Mouse (Mus musculus) G1E-ER4 (cell line): Measurements from ENCODE around the gene Upp1. TPM values are rescaled to one million over a fixed set of nuclear protein-coding genes. Genes with fewer than 3 reads are reported as not detected.
A peak's percentile ranks its signal among the peaks of the same experiment; 100 is the strongest.

Experiments used
- GATA1 ChIP-seq: IDR thresholded peaks from one replicate; pipeline ENCODE4 v1.8.0; 2012; ENCODE audit warnings: low read length, inconsistent platforms
- polyA plus RNA-seq: library from polyadenylated mRNA; stranded (reverse); fragments of >175 nt; gene quantifications from 2 replicates; pipeline ENCODE4 v1.2.3, GENCODE M21; 2012

The Upp1 gene
- 0.67 and 0.72 TPM in 2 replicates for polyA plus RNA-seq

DNA sequence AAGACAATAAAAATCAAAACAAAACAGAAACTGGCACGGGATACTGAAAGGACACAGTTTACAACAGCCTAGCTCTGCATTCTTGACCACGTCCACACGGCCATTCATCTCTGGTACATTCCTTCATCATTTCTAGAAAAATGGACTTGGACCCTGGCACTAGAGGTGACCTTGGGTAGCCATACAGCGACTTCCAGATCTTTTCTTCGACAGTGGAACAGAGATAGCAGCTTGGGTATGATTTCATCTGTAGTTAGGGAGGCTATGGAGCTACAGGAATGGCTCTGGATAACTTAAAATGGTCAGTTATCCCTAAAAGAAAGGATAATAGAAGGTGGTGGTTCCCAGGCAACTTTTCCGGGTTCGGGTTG is at the start of gene Upp1:
Upp1 (plus strand) TSS at position 54 of the 371 bp plus-strand sequence.
- TF ChIP-seq GATA1: no peak

- no peak for TF ChIP-seq GATA1
Observed at GRCm38 (mm10) chr11:9076444-9076843, 41.5 kb upstream of the Upp1 start.

GRCm38 (mm10) chr11:9113189-9113588 is 4.7 kb upstream of the Upp1 start:
- TF ChIP-seq GATA1: peak; percentile 60

- no peak for TF ChIP-seq GATA1
Observed at GRCm38 (mm10) chr11:9115367-9116120, 2.4 kb upstream of the Upp1 start.

DNA sequence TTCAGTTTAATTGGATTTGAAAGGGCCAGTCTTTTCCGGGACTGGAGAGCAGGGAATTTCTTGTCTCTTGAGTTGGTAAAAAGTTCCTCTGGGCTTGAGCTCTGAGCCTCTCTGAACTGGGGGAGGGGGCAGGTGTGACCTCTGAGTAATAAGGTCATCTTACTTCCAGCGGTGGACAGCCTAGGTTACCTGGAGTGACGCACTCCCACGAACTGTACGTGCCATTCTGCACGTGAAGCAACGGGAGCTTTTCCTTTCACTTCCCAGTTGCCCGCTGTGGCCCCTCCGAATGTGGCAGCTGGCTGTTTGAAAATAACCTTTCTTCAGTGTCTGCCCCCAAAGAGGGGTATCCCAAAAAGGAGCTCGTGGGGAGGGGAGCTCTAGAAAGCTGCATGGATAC is 1.8 kb upstream of the Upp1 start:
- no peak for TF ChIP-seq GATA1

DNA sequence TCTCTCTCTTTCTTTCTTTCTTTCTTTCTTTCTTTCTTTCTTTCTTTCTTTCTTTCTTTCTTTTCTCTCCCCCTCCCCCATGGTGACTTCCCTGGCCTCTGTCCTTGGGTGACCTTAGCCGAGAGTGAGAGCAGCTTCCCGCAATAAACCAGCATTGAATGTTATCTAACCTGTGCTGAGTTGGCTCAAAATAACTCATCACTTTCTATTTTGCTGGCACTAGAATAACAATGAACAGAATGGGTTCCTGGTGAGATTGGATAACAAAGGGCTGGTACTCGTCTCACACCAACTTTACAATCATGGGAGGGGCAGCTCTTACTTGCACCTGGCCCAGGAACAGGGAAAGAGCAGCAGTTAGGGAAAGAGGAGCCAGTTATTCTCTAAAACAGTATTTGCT is 987 bp upstream of the Upp1 start:
- TF ChIP-seq GATA1: no peak

DNA sequence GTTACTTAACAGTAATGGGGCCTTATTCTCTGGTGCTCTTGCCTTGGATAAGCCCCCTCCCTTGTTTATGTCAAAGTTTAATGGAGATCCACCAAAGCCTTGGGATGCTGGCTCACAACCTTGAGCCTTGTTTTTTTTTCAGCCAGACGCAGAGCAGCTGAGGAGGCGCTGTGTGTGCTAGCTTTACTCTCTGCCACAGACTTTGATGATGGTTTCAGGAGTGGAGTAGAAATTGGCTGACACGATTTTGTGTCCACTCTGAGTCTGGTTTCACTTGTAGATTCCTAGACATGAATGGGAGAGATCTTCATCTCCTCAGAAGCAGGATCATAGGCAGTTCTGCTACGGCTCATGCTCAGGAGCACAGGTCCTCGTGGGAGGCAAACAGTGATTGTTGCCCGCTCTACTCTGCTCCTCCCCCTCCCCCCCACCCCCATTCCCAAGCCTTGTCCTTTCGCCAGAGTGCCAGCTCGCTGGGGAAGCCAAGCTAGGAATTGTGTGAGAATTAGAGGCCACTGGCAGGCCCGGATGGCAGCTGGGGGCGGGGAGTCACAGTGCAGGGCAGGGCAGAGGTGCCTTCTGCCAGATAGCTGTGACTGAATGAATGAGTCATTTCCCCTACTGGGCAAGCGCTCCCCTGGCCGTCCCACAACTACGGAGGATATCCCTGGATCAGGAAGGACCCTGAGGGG is 399 bp upstream of the Upp1 start:
- no peak for TF ChIP-seq GATA1

- TF ChIP-seq GATA1: no peak
Observed at GRCm38 (mm10) chr11:9118421-9119121, 668 bp downstream of the Upp1 start.

GRCm38 (mm10) chr11:9119231-9120020 is 1.5 kb downstream of the Upp1 start:
- no peak for TF ChIP-seq GATA1

DNA sequence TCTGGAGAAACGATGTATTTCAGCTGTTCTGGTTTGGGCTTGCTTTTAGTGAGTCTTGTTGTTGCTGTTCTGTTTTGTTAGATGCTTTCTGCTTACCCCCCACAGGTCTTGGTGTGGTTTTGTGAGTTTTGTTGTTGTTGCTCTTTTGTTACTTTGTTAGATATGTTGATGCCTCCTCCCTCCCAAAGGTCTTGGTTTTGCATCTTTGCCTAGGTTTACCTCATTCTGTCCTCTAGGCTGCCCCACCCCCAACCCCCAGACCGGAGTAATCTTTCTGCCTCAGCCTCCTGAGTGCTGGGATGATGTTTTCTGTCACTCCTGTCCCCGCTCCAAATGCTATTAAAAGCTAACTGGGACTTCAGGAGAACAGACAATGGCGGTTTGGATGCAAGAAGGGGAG is 4.4 kb downstream of the Upp1 start:
- TF ChIP-seq GATA1: no peak

GRCm38 (mm10) chr11:9126373-9127107 is 8.6 kb downstream of the Upp1 start:
- no peak for TF ChIP-seq GATA1

GRCm38 (mm10) chr11:9128110-9128509 is 10.2 kb downstream of the Upp1 start:
- TF ChIP-seq GATA1: no peak

DNA sequence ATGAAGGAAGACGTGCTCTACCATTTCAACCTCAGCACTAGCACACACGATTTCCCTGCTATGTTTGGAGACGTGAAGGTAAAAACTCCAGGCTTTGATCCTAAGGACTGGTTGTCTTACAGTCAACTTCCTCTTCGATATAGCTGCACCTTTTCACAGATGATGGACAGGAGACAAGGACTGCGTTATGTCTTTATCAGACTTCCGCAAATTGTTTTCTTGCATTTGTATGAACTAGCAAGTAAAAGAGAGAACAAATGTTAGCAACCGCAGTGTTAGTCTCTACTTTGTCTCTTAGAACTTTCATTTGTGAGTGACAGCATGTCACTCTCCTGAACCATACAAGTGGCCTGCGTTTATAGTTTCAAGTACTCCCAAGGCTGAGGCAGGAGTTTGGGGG is 11.6 kb downstream of the Upp1 start:
- TF ChIP-seq GATA1: no peak

DNA sequence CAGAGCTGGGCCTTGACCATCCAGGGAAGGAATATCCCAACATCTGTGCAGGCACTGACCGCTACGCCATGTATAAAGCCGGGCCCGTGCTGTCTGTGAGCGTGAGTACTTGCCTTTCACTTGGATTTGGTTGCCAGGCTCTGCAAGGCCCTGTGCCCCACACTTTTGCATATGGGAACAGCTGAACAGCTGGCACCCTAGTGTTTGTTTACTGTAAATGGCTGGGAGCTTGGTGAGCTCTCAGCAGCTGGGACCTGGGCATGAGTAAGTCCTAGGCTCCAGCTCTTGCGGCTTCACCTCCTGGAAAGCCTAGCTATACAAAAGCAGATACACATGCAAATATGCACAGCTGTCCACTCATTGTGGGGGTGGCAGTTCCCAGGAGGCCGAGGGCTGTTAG is 13.8 kb downstream of the Upp1 start:
- no peak for TF ChIP-seq GATA1
